Mouse (Mus musculus): ENCODE measurements around the gene Suv39h2. TPM values are rescaled to one million over a fixed set of nuclear protein-coding genes. Genes with fewer than 3 reads are reported as not detected.
A peak's percentile ranks its signal among the peaks of the same experiment; 100 is the strongest.

Suv39h2 gene
- total RNA-seq (2021): 1 to 10 TPM; 1.3 to 1.8 TPM
- long read RNA-seq, experiment 1, partial matches to known transcripts: 1 of 1 reads
- long read RNA-seq, experiment 1, other reads (novel, unspliced or antisense): 0 of 1 reads
- long read RNA-seq, experiment 2, partial matches to known transcripts: 0 of 2 reads
- long read RNA-seq, experiment 2, other reads (novel, unspliced or antisense): 0 of 2 reads

- peak; percentile 98 for DNase-seq
Observed at GRCm38 (mm10) chr2:3474861-3475283, at the start of gene Suv39h2. Gene Suv39h2 (minus strand): TSS chr2:3475031.

- no peak for DNase-seq
Observed at GRCm38 (mm10) chr2:3522558-3522957, 47.7 kb upstream of the Suv39h2 start.

- DNase-seq: peak; percentile 85
Observed at GRCm38 (mm10) chr2:3512552-3513454, 38.0 kb upstream of the Suv39h2 start, which contains the start of the genes Gm45902, Hspa14 and Cdnf. Gene Gm45902 (minus strand): TSS chr2:3512790. Gene Hspa14 (minus strand): TSS chr2:3512814. Gene Cdnf (plus strand): TSS chr2:3513030.

DNA sequence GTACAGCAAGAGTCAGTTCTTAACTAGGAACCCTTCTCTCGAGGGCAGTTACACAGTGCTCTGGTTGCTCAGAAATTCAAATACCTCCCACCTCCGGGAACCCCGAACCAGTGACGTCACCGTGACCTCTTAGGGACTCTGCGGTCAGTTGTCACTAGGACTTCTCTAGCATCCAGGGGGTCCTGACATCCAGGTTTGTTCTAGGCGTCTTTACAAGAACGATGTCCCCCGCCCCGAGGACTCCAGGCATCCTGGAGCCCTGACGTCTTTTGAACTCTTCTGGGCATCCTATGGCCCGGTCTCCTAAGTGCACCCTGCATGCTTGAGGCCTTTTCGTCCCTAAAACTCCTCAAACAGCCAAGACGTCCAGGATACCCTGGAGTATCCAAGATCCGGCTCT is 37.2 kb upstream of the Suv39h2 start:
- no peak for DNase-seq

DNA sequence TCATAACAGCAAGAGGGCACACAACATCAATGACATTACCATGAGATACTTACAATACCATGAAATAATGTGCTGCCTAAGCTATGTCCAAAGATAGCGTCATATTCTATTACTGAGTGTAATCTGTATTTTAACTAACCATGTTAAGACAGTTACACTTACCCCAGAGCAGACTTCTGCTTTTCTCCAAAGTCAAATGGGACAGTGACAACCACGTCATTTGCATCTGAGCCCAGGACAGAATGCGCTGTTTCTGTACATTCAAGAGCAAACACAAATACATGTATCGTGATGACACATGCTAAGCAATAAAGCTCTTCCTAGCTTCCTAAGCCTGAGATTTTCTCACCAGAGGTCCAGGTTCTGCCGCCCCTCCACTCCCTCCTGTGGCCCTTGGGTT is 26.1 kb upstream of the Suv39h2 start:
- DNase-seq: no peak

- DNase-seq: no peak
Observed at GRCm38 (mm10) chr2:3499543-3499942, 24.7 kb upstream of the Suv39h2 start.

- no peak for DNase-seq
Observed at GRCm38 (mm10) chr2:3493833-3494409, 19.1 kb upstream of the Suv39h2 start.

GRCm38 (mm10) chr2:3489816-3490215 is 15.0 kb upstream of the Suv39h2 start:
- DNase-seq: no peak

DNA sequence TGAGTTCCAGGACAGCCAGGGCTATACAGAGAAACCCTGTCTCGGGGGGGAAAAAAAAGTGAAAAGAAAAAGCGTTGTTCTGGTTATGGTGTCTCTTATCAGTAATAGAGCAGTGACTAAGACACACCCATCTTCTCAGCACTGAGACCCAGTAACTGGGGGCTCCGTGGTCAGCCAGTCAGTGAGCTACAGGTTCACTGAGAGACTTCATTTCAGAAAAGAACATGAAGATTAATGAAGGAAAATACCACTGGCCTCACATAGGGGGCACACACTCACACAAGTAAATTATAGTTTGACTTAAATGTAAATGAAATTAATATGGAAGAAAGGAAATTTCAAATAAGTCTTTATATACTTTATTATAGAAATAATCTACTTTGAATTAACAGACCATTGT is 5.4 kb upstream of the Suv39h2 start:
- no peak for DNase-seq

GRCm38 (mm10) chr2:3475746-3476251 is 968 bp upstream of the Suv39h2 start:
- DNase-seq: no peak

DNA sequence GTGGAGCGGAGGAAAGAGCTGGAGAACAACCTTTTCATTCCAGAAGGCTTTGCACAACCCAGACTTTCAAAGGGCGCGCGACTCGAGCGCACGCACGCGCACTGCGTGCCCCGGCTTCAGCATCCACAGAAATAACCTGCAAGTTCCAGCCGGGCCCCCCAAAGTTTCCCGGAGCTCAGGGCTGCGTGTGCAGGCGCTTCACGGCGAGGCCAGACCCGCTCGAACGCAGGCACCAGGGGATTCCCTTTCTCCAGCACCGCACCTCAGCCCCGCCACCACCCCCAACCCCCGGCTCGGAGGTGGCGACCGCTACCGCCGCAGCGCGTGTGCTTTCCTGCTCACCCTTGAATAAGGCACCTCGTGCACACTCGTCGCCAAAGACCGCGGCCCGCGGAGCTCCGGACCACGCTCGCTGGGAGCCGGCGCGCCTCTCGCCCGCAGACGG is 448 bp downstream of the Suv39h2 start:
- DNase-seq: peak; percentile 54

DNA sequence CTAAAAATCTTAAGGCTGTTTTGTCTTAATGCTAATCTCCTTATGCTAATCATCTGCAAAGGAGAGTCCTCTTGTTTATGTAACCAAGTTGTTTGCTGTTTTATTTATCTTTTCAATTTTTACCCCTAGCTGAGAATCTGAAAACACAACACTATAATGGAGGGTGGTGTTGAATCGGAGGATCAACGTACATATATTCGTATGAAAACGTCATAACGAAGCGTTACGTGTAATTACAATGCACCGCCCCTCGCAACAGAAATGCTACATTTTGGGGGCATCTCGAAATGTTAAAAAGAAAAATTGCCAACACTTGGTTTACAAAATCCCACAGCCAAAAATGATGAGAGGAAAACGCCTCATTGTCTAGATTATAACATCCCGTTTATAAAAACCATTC is 940 bp downstream of the Suv39h2 start:
- no peak for DNase-seq

GRCm38 (mm10) chr2:3456590-3456989 is 18.2 kb downstream of the Suv39h2 start:
- DNase-seq: no peak

DNA sequence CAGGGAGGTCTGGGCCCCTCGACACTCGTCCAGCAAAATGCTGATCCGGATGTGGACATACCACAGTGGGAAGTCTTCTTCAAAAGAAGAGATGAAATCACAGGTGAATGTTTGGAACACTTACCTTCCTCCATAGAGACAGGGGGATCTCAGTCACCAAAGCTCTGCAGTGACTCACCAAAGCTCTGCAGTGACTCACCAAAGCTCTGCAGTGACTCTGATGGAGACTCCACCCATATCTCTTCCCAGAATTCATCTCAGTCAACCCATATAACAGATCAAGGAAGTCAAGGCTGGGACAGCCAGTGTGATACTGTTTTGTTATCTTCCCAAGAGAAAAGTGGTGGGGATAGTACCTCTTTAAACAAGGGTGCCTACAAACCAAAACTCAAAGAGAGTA is 21.7 kb downstream of the Suv39h2 start:
- no peak for DNase-seq

DNA sequence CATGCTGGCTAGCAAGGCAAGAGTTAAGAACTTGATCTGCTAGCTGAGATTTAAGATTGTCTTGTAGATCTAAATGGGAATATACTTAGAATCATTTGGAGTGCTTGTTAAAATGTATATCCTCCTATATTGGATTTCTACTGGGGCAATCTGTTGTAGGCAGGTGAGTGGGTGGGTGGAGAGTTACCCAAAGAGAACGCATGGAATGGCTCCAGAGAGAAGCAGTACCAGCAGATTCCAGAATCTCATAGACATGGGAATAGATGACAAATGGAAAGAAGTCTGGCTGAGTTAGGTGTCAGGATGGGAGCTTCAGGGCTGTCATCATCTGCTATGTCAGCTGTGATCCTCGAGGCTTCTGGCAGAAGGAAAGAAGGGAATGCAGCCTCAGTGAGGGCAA is 25.4 kb downstream of the Suv39h2 start:
- DNase-seq: no peak

DNA sequence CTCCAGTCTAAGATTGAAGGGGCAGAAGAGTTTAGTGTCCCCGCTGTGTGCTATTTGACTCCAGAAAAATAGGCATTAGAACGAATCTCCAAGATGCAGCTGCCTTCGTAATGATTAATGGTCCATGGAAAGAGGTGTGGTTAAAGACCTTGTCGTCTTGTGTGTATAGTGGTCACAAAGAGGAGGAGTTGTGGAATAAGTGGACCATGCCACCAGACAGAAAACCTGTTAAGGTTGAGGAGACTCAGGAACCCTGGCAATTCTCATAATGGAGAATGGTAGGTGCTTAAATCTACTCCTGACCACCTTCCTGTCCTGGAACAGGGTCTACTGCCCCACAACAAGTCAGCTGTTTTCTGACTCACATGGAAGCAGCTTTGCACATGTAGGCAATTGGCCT is 28.8 kb downstream of the Suv39h2 start:
- no peak for DNase-seq

DNA sequence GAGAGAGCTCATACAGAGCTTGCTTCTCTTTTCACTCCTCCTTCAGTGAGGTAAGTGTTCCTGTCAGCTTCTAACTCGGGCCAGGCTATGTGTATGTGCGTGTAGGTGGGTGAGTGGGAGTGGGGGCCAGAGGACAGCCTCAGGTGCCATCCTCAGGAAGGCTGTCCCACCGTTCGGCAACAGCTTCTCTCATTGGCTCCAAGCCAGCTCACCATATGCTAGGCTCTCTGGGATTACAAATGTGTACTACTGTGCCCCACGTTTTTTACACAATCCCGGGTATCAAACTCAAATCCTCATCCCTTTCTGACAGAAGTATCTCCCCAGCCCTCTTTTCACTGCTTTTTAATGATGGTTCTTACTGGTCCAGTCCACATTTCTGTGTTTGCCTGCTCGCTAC is 30.6 kb downstream of the Suv39h2 start:
- no peak for DNase-seq

- DNase-seq: no peak
Observed at GRCm38 (mm10) chr2:3437956-3438355, 36.9 kb downstream of the Suv39h2 start.

- DNase-seq: no peak
Observed at GRCm38 (mm10) chr2:3435369-3436061, 39.3 kb downstream of the Suv39h2 start.

DNA sequence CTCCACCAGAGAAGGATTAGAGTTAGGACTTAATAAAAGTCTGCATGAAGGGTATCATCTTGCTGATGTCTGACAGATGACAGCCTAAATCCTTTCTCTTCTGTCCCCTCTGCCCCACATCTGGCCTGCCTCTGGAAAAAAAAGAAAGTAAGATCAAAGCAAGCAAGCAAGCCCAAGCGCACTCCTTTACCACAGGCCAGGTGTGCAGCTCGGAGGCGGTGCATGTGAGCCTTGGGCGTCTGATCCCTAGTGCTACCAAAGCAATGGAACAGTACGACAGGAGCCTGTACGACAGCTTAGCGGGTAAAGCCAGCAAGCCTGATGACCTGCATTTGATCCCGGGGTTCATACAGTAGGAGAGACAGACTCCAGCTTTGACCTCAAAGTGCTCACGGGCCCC is 43.9 kb downstream of the Suv39h2 start:
- no peak for DNase-seq

DNA sequence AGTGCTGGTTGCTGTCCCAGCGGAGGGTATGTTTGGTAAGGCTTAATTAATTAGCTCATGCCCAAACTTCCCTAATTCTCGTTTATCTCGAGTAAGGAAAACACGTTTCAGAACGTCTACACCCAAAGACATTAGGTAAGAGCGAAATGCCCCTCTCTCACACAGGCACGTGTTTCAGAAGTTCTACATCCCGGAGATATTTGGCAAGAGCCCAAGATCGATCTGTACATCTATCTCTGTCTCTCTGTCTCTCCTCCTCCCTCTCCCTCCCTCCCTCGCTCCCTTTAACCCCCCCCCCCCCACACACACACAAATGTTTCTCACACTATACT is 50.3 kb downstream of the Suv39h2 start:
- DNase-seq: no peak

GRCm38 (mm10) chr2:3423841-3424578 is 50.8 kb downstream of the Suv39h2 start, which contains the start of gene Dclre1c:
Gene Dclre1c (plus strand): TSS chr2:3424131.
- DNase-seq: peak; percentile 79

Data from gastrocnemius, postnatal 10 days (tissue).